In the genomic region with DNA sequence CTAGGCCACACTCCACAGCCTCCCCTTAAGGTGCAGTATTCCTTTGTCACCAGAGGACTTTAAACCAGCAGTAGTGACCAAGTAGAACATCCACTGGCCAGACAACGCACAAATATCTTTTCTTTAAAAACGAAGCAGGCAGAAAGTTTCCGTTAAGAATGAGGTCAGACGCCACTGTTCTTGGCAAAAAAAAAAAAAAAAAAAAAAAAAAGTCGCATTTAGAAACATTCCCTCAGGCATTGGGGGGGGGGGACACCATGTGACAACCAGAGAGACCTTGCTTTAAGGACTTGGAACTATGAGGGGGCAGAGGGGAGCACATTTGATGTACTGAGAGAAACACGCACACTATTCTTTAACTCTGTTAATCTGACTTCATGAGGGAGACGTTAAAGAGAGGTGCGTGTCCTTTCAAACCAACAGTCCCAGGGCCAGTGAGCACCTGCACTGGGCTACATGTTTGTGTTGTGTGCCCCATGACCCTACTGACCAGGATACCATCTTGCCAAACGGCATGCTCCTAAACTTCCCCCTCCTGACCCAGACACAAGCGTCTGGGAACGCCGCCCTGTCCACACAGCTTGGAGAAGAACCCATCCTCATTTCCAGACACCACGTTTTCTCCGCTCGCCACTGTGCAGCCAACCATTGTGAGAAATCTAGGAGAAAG, we compare ENCODE assay signal across 19 mouse cellular contexts. TPM values are rescaled to one million over a fixed set of nuclear protein-coding genes. Genes with fewer than 3 reads are reported as not detected.
DNase-seq lines count a peak whose midpoint lies in the region; ATAC-seq and TF ChIP-seq lines count a peak whose summit lies in the region.
"Had no signal": no experiment of that assay in that cellular context is flagged by ENCODE, and none has a peak within 500 bp of the region (broad histone marks: within the 10 kb centered on the region; RNA-seq: fewer than 3 reads in every experiment).

No protein-coding gene starts in this region.

- no peak for ATAC-seq in heart, embryonic 11.5 days (replicated peaks; ENCODE audit: insufficient number of reproducible peaks, low FRiP score, low TSS enrichment)
- no peak for ATAC-seq in megakaryocyte, adult 5-6 weeks (ENCODE audit: poor library complexity, severe bottlenecking)
- ATAC-seq in limb, embryonic 12.5 days (ENCODE audit: insufficient number of reproducible peaks, insufficient read depth, low FRiP score, low TSS enrichment, low read depth): no peak
- no peak for ATAC-seq in kidney, embryonic 16.5 days (ENCODE audit: low FRiP score, low TSS enrichment)
- ATAC-seq: forebrain, embryonic 13.5 days; intestine, embryonic 15.5 days; Patski had no signal

- TF ChIP-seq EP300 in heart, adult 2 months (IDR thresholded peaks at IDR 0.05; ENCODE audit: insufficient read depth, low read depth, low read length): no peak

- TF ChIP-seq POLR2A in heart, adult 2 months (IDR thresholded peaks at IDR 0.05; ENCODE audit: insufficient read depth, low read depth, low read length): no peak

- H3K4me2 ChIP-seq in heart, embryonic 11.5 days: no peak overlapping the region
- H3K4me2 ChIP-seq in limb, embryonic 12.5 days: 0 out of 2 replicates have a peak overlapping the region, but pooled peaks have one; percentile 48
- H3K4me2 ChIP-seq in kidney, embryonic 16.5 days (replicated peaks; ENCODE audit: low read depth, low read length): no peak overlapping the region
- H3K4me2 ChIP-seq: hindbrain, embryonic 13.5 days; intestine, embryonic 15.5 days had no signal

- DNase-seq in heart, adult 2 months: peak in 1 of 2 experiments; percentile 37
- DNase-seq in spleen, adult 12 weeks (ENCODE audit: low spot score): no peak
- DNase-seq: adrenal gland, postnatal 10 days; cerebellum, adult 11 months; cerebellum, postnatal 14 days; right cerebral cortex, postnatal 4 days; thymus, postnatal 25 days had no signal

- TF ChIP-seq CTCF in heart, adult 2 months (IDR thresholded peaks at IDR 0.05): no peak

- no peak overlapping the region for H3K4me3 ChIP-seq in heart, adult 2 months
- H3K4me3 ChIP-seq in heart, embryonic 11.5 days (ENCODE audit: low read depth, low read length): no peak overlapping the region
- H3K4me3 ChIP-seq in megakaryocyte, embryonic 14.5 days (replicated peaks): peak overlapping the region; percentile 7
- no peak overlapping the region for H3K4me3 ChIP-seq in brown adipose tissue, adult 24 weeks (ENCODE audit: insufficient read depth, low read depth, low read length)
- no peak overlapping the region for H3K4me3 ChIP-seq in limb, embryonic 12.5 days (replicated peaks)
- H3K4me3 ChIP-seq in kidney, embryonic 16.5 days (ENCODE audit: low read length): no peak overlapping the region
- H3K4me3 ChIP-seq: forebrain, embryonic 13.5 days; hindbrain, embryonic 13.5 days; intestine, embryonic 15.5 days had no signal

- peaks cover 47% of the 10 kb centered on the region for H3K36me3 ChIP-seq in heart, adult 2 months (ENCODE audit: control insufficient read depth, insufficient read depth, low read length)
- no peaks in the 10 kb centered on the region for H3K36me3 ChIP-seq in heart, embryonic 11.5 days (ENCODE audit: control insufficient read depth, insufficient read depth, low read length)
- H3K36me3 ChIP-seq in megakaryocyte, embryonic 14.5 days (replicated peaks; ENCODE audit: low read length): peaks cover 42% of the 10 kb centered on the region
- H3K36me3 ChIP-seq in limb, embryonic 12.5 days: no peaks in the 10 kb centered on the region
- H3K36me3 ChIP-seq in kidney, embryonic 16.5 days (ENCODE audit: insufficient read depth, low read length): no peaks in the 10 kb centered on the region
- H3K36me3 ChIP-seq: hindbrain, embryonic 13.5 days; intestine, embryonic 15.5 days had no signal

- 67% methylated on average over 15 of the region's 15 CpGs for WGBS in heart, adult 2 months
- WGBS in heart, embryonic 11.5 days (ENCODE audit: insufficient replicate concordance): 72% methylated on average over 15 of the region's 15 CpGs
- 22% methylated on average over 15 of the region's 15 CpGs for WGBS in limb, embryonic 12.5 days
- 61% methylated on average over 15 of the region's 15 CpGs for WGBS in kidney, embryonic 16.5 days

- intact Hi-C loops in heart, adult 2 months (cut with DNase I): loop anchor here (5.0 kb wide), 1 partner anchor 35 kb away; no protein-coding TSS in a partner anchor

- peak overlapping the region; percentile 17; the same call in 1 of the 2 replicates for H3K27ac ChIP-seq in heart, adult 2 months
- no peak overlapping the region for H3K27ac ChIP-seq in heart, embryonic 11.5 days (ENCODE audit: low read depth, low read length)
- peak overlapping the region; percentile 72 for H3K27ac ChIP-seq in brown adipose tissue, adult 24 weeks (replicated peaks; ENCODE audit: low read depth, low read length)
- H3K27ac ChIP-seq in limb, embryonic 12.5 days: 0 out of 2 replicates have a peak overlapping the region, but pooled peaks have one; percentile 46
- no peak overlapping the region for H3K27ac ChIP-seq in kidney, embryonic 16.5 days (ENCODE audit: low read length)
- H3K27ac ChIP-seq: forebrain, embryonic 13.5 days; hindbrain, embryonic 13.5 days; intestine, embryonic 15.5 days; liver, embryonic 14.5 days; stomach, postnatal 0 days had no signal

- H3K27me3 ChIP-seq in heart, adult 2 months (ENCODE audit: control insufficient read depth, insufficient read depth, low read length): no peaks in the 10 kb centered on the region
- H3K27me3 ChIP-seq in heart, embryonic 11.5 days (ENCODE audit: control insufficient read depth, insufficient read depth, low read length): peaks cover 26% of the 10 kb centered on the region
- no peaks in the 10 kb centered on the region for H3K27me3 ChIP-seq in megakaryocyte, embryonic 14.5 days (replicated peaks)
- H3K27me3 ChIP-seq in limb, embryonic 12.5 days: peaks cover 59% of the 10 kb centered on the region
- peaks cover 14% of the 10 kb centered on the region; the same call in 1 of the 2 replicates for H3K27me3 ChIP-seq in kidney, embryonic 16.5 days (ENCODE audit: insufficient read depth, low read length)

- H3K79me2 ChIP-seq in heart, adult 2 months (replicated peaks; ENCODE audit: control insufficient read depth, insufficient read depth, low read length): peaks cover 10% of the 10 kb centered on the region

- H3K9me3 ChIP-seq in heart, embryonic 11.5 days (replicated peaks; ENCODE audit: control insufficient read depth, low read length): no peaks in the 10 kb centered on the region
- no peaks in the 10 kb centered on the region for H3K9me3 ChIP-seq in megakaryocyte, embryonic 14.5 days
- no peaks in the 10 kb centered on the region for H3K9me3 ChIP-seq in limb, embryonic 12.5 days
- no peaks in the 10 kb centered on the region for H3K9me3 ChIP-seq in kidney, embryonic 16.5 days (ENCODE audit: low read length)
- H3K9me3 ChIP-seq: forebrain, embryonic 13.5 days; hindbrain, embryonic 13.5 days; intestine, embryonic 15.5 days had no signal

- H3K9ac ChIP-seq in heart, adult 2 months (ENCODE audit: low read depth, low read length): no peak overlapping the region
- H3K9ac ChIP-seq in heart, embryonic 11.5 days (ENCODE audit: low read depth, low read length): no peak overlapping the region
- no peak overlapping the region for H3K9ac ChIP-seq in limb, embryonic 12.5 days (replicated peaks)
- H3K9ac ChIP-seq in kidney, embryonic 16.5 days (replicated peaks; ENCODE audit: low read length): no peak overlapping the region
- H3K9ac ChIP-seq: forebrain, embryonic 13.5 days; hindbrain, embryonic 13.5 days; intestine, embryonic 15.5 days; liver, embryonic 14.5 days had no signal

- peaks cover 56% of the 10 kb centered on the region for H3K4me1 ChIP-seq in heart, adult 2 months (ENCODE audit: control insufficient read depth, insufficient read depth, low read length)
- H3K4me1 ChIP-seq in heart, embryonic 11.5 days (ENCODE audit: control insufficient read depth, insufficient read depth, low read length): peaks cover 14% of the 10 kb centered on the region
- peaks cover 100% of the 10 kb centered on the region for H3K4me1 ChIP-seq in megakaryocyte, embryonic 14.5 days
- H3K4me1 ChIP-seq in brown adipose tissue, adult 24 weeks (ENCODE audit: control insufficient read depth, insufficient read depth, insufficient read length, low read length): peaks cover 40% of the 10 kb centered on the region
- H3K4me1 ChIP-seq in limb, embryonic 12.5 days (replicated peaks): peaks cover 50% of the 10 kb centered on the region
- H3K4me1 ChIP-seq in kidney, embryonic 16.5 days (ENCODE audit: insufficient read depth, low read length): peaks cover 11% of the 10 kb centered on the region

RNA-seq across cellular contexts. Expression of a gene that starts 14.0 kb away (rescaled TPM):
- 100 to 1,000 TPM; 149 to 150 TPM for total RNA-seq in heart, adult 2 months (2021)
- 15.7 and 23.7 TPM in 2 replicates for polyA plus RNA-seq in heart, adult 2 months (2012; rRNA removed)
- polyA plus RNA-seq in heart, embryonic 11.5 days (2014; fragmentation: Nextera tagmentation; extraction: Ambion mirVana): 0.57 and 0.75 TPM in 2 replicates
- 1.00 and 1.8 TPM in 2 replicates for polyA plus RNA-seq in megakaryocyte, embryonic 14.5 days (2012; ENCODE audit: insufficient read depth, low replicate concordance)
- 1.9 and 3.0 TPM in 2 replicates for total RNA-seq in megakaryocyte, adult 5-6 weeks (2015)
- total RNA-seq in megakaryocyte, adult 5-6 weeks (2017): 2.2 and 2.7 TPM in 2 replicates
- 6.8 and 7.9 TPM in 2 replicates for polyA plus RNA-seq in brown adipose tissue, adult 24 weeks (2012; ENCODE audit: insufficient read depth, insufficient read length, missing spikeins)
- 2.5 and 2.9 TPM in 2 replicates for polyA plus RNA-seq in limb, embryonic 12.5 days (2016; fragmentation: Nextera tagmentation; extraction: Ambion mirVana)
- polyA plus RNA-seq in kidney, embryonic 16.5 days (2015; fragmentation: Nextera tagmentation; extraction: Ambion mirVana): 1.5 and 1.8 TPM in 2 replicates

Comparison
In these comparisons a context has a peak if more than half of its experiments do, and no peak if none do; other contexts are left out.
1. H3K27ac ChIP-seq: peak in heart, adult 2 months (single experiment), brown adipose tissue, adult 24 weeks (single experiment) and limb, embryonic 12.5 days (single experiment); none in heart, embryonic 11.5 days (single experiment) and kidney, embryonic 16.5 days (single experiment).